Mouse (Mus musculus) liver, embryonic 14 days (tissue): ENCODE results near the gene Ispd. TPM values are rescaled to one million over a fixed set of nuclear protein-coding genes. Genes with fewer than 3 reads are reported as not detected.

Experiments
- polyA plus RNA-seq: library from polyadenylated mRNA; depleted of rRNA; stranded (reverse); fragments of >200 nt; gene quantifications from 2 replicates; pipeline ENCODE4 v1.2.3, GENCODE M21; 2012; rRNA removed

Gene Ispd
- 0.71 and 0.73 TPM in 2 replicates for polyA plus RNA-seq

GRCm38 (mm10) chr12:36381441-36382340 is at the start of gene Ispd, which contains the start of gene D630036H23Rik:
Gene Ispd (plus strand): TSS chr12:36381450.
Gene D630036H23Rik (minus strand): TSS chr12:36382181.

Other genes with a start within 250 kb of the Ispd start
- gene Ankmy2, start 224.3 kb upstream of the Ispd start, polyA plus RNA-seq = 4.5 and 4.9 TPM in 2 replicates
- 29.1 and 32.0 TPM in 2 replicates for gene Bzw2, start 223.4 kb upstream of the Ispd start, polyA plus RNA-seq
- not detected in 2 replicates for gene Lrrc72, start 128.1 kb upstream of the Ispd start, polyA plus RNA-seq
- 0.01 and 0.05 TPM in 2 replicates for gene Sostdc1, start 67.3 kb upstream of the Ispd start, polyA plus RNA-seq
- gene D630036H23Rik, start 731 bp downstream of the Ispd start, polyA plus RNA-seq = 0.12 and 0.17 TPM in 2 replicates